Mouse (Mus musculus) limb, embryonic 11.5 days (tissue): Measurements from ENCODE around the gene Nrcam. TPM values are rescaled to one million over a fixed set of nuclear protein-coding genes. Genes with fewer than 3 reads are reported as not detected.

Source experiments
- ATAC-seq: fragments of 200-750 bp; cut with Nextera tagmentation; 2 replicates; pipeline ENCODE4 v1.8.0; 2017; ENCODE audit warnings: low read depth; ENCODE audit not compliant: insufficient number of reproducible peaks, low FRiP score, low TSS enrichment
- DNase-seq: peaks from one replicate; pipeline ENCODE4 v3.0.0-alpha.2; 2015; ENCODE audit warnings: low spot score
- H3K27ac ChIP-seq: fragments of 300-500 bp; sonication (generic); replicated peaks from 2 replicates; pipeline ENCODE4 v1.5.1; 2014; ENCODE audit warnings: low read depth, mild to moderate bottlenecking, low read length
- H3K27me3 ChIP-seq: fragments of 300-500 bp; sonication (generic); 2 replicates; pipeline ENCODE4 v1.6.1; 2014; ENCODE audit warnings: mild to moderate bottlenecking, low read length, mixed read lengths; ENCODE audit not compliant: control insufficient read depth, insufficient read depth
- H3K36me3 ChIP-seq: fragments of 300-500 bp; sonication (generic); 2 replicates; pipeline ENCODE4 v1.6.1; 2014; ENCODE audit warnings: mild to moderate bottlenecking, low read length, moderate library complexity, mixed read lengths; ENCODE audit not compliant: control insufficient read depth, insufficient read depth
- H3K4me1 ChIP-seq: fragments of 300-500 bp; sonication (generic); 2 replicates; pipeline ENCODE4 v1.6.1; 2014; ENCODE audit warnings: low read length, mixed read lengths; ENCODE audit not compliant: control insufficient read depth, insufficient read depth
- H3K4me2 ChIP-seq: fragments of 300-500 bp; sonication (generic); 2 replicates; pipeline ENCODE4 v1.6.1; 2014; ENCODE audit warnings: low read depth, mild to moderate bottlenecking, moderate library complexity; ENCODE audit not compliant: severe bottlenecking
- H3K4me3 ChIP-seq: fragments of 300-500 bp; sonication (generic); 2 replicates; pipeline ENCODE4 v1.5.1; 2014; ENCODE audit warnings: low read depth, low read length
- H3K9ac ChIP-seq: fragments of 300-500 bp; sonication (generic); 2 replicates; pipeline ENCODE4 v1.6.1; 2014; ENCODE audit warnings: mild to moderate bottlenecking, low read length
- H3K9me3 ChIP-seq: fragments of 300-500 bp; sonication (generic); 2 replicates; pipeline ENCODE4 v1.6.1; 2016; ENCODE audit warnings: low read length; ENCODE audit not compliant: control insufficient read depth
- WGBS: fragments of 180-500 bp; shearing (Covaris S2); extraction: QIAGEN DNeasy Blood & Tissue Kit; methylation state at CpG from one replicate; pipeline ENCODE4 v1.1.7; 2014; 5-methylcytosine and 5-hydroxymethylcytosine counted together
- polyA plus RNA-seq: library from polyadenylated mRNA; unstranded; fragments of >200 nt; fragmentation: Nextera tagmentation; extraction: Ambion mirVana; gene quantifications from 2 replicates; pipeline ENCODE4 v1.2.1, GENCODE M21; 2014

The Nrcam gene
- polyA plus RNA-seq, 1 experiment from 2014 or later: 1.6 TPM

DNA sequence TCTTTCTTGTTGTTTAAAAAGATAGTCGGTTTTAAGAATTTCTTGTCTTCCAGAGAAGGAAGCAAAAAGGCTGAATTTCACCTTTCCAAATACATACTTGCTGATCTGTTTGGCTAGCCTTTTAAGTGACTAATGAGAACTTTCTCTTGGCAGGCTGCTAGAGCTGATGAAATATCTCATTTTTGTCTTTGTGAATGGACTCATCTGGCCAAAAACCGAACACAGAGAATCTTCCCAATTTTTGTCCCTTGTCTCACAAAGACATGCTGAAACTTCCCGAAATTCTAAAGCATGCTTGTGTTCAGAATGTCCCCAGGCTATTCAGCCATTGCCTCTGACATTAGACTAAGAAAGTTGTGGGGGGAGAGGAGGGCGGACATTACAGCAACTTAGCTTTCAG, 129.3 kb downstream of the Nrcam start:
- H3K36me3 ChIP-seq: no peaks in the 10 kb centered on the region
- H3K9me3 ChIP-seq: no peaks in the 10 kb centered on the region
- no peaks in the 10 kb centered on the region for H3K4me1 ChIP-seq
- no peak for ATAC-seq
- no peak overlapping the region for H3K4me3 ChIP-seq
- no peaks in the 10 kb centered on the region for H3K27me3 ChIP-seq
- 86% methylated on average over 4 of the region's 4 CpGs for WGBS
- H3K9ac ChIP-seq: no peak overlapping the region
- no peak for DNase-seq
- H3K4me2 ChIP-seq: no peak overlapping the region
- H3K27ac ChIP-seq: no peak overlapping the region

- no peaks in the 10 kb centered on the region for H3K36me3 ChIP-seq
- H3K27ac ChIP-seq: no peak overlapping the region
- ATAC-seq (no peak), DNase-seq (no peak)
- no peak overlapping the region for H3K9ac ChIP-seq
- H3K9me3 ChIP-seq: no peaks in the 10 kb centered on the region
- 71% methylated on average over 4 of the region's 4 CpGs for WGBS
- H3K4me3 ChIP-seq: no peak overlapping the region
- no peaks in the 10 kb centered on the region for H3K4me1 ChIP-seq
- no peaks in the 10 kb centered on the region for H3K27me3 ChIP-seq
- no peak overlapping the region for H3K4me2 ChIP-seq
Observed at GRCm38 (mm10) chr12:44462436-44462835, 133.8 kb downstream of the Nrcam start.

DNA sequence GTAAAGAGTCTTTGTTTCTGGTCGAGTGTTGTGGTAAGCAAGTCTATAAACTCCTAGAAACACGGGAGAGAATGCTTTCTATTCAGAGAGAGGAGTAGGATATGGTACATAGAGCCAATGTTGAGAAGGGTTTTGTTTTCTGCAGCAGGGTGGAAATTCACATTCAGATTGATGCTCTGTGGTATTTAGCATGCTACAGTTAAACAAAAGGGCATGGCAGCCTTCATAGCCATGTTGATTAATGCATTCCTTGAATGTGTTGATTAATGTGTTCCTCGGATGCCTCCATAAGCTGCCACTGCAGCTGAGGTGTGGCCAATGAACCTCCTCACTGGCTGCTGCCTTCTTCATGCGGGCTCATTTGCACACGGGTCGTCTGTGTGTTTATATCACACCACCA, 134.3 kb downstream of the Nrcam start:
- Histone ChIP-seq H3K4me2 (no peak overlapping the region), H3K9me3 (no peaks in the 10 kb centered on the region), H3K27ac (no peak overlapping the region), H3K4me3 (no peak overlapping the region), H3K4me1 (no peaks in the 10 kb centered on the region), H3K9ac (no peak overlapping the region), H3K36me3 (no peaks in the 10 kb centered on the region), H3K27me3 (no peaks in the 10 kb centered on the region)
- ATAC-seq: no peak
- no peak for DNase-seq
- whole genome bisulfite sequencing: 75% methylated on average over 6 of the region's 6 CpGs

DNA sequence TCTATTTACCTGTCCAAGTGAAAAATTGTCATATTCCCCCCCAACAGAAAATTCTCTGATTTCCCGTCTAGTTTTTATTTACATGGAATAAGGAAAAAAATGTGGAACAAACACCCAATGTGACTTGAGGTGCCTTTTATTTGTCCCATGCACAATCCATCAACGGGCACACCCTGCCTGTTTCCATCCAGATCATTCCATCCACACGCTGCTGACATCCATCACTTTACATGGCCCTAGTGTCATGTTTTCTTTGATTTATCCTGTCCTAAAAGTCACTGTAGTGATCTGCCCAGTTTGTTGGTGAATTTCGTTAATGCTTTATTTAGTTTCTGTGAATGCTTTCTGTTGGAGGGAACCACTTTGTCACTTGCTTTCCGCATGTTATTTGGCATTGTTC, 142.4 kb downstream of the Nrcam start:
- Histone ChIP-seq H3K4me1 (no peaks in the 10 kb centered on the region), H3K4me3 (no peak overlapping the region), H3K9ac (no peak overlapping the region), H3K4me2 (no peak overlapping the region), H3K27ac (no peak overlapping the region), H3K9me3 (no peaks in the 10 kb centered on the region), H3K27me3 (no peaks in the 10 kb centered on the region), H3K36me3 (no peaks in the 10 kb centered on the region)
- DNase-seq (no peak), ATAC-seq (no peak)
- 81% methylated on average over 5 of the region's 5 CpGs for WGBS

DNA sequence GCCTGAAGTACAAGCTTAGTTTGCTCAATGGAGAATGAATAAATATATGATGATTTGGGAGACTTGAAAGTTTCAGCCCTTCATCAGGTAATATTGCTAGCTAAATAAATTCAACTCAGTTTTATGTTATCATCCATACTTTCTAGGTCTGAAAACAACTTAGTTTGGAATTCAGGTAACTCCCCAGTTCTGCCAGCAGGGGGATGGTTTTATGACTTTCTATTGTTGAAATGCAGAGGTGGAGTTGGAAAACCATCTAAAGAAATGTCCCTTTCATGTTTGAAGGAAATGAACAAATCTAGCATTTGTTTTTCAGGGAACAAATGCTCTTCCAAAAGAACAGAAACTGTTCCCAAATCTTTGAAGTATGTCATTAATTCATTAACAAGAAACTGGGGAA, 146.7 kb downstream of the Nrcam start:
- no peak for DNase-seq

DNA sequence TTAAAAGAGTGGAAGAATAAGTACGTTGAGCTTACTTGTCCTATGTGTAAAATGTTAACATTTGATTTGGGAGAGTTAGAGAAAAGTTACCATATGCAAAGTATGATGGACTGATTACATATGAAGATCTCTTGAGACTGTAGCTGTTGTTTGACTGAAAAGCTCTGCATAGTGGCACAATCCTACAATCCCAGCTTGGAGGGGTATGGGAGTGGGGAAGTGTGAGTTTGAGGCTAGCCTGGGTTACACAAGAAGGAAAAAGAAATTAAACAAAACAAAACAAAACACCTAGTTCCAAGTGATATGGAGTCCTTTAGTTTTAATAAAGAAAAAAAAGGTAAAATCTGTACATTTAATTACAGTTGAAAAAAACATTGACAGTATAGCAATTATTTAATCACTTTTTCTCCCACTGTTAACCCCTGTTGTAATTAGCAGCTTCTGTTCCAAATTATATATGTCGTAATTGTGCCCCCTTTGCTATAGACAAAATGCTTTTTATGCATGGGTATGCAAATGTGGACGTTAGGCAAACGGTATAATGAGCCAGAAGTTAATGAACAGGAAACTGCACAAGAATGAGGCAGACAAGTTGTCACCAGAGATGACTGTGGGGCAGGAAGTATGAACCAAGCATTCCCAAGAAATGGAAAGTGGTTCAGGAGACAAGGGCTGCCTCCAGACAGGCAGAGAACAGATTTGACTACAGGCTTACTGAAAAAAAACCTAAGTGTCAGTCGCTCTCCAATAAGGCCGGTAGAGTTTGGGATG, 150.8 kb downstream of the Nrcam start:
- Histone ChIP-seq H3K9ac (no peak overlapping the region), H3K4me2 (no peak overlapping the region), H3K36me3 (no peaks in the 10 kb centered on the region), H3K9me3 (no peaks in the 10 kb centered on the region), H3K27me3 (no peaks in the 10 kb centered on the region), H3K27ac (no peak overlapping the region), H3K4me1 (no peaks in the 10 kb centered on the region), H3K4me3 (no peak overlapping the region)
- DNase-seq: no peak
- WGBS: 84% methylated on average over 6 of the region's 6 CpGs
- no peak for ATAC-seq

More for the DNA sequence above, 146.7 kb downstream of the Nrcam start:
- no peak overlapping the region for H3K9ac ChIP-seq
- no peak overlapping the region for H3K27ac ChIP-seq
- H3K4me3 ChIP-seq: no peak overlapping the region
- no peak overlapping the region for H3K4me2 ChIP-seq
- H3K27me3 ChIP-seq: no peaks in the 10 kb centered on the region
- ATAC-seq: no peak
- H3K9me3 ChIP-seq: no peaks in the 10 kb centered on the region
- no peaks in the 10 kb centered on the region for H3K4me1 ChIP-seq
- no peaks in the 10 kb centered on the region for H3K36me3 ChIP-seq

GRCm38 (mm10) chr12:44480031-44480419, 151.3 kb downstream of the Nrcam start:
- H3K4me1 ChIP-seq: no peaks in the 10 kb centered on the region
- H3K9me3 ChIP-seq: no peaks in the 10 kb centered on the region
- no peaks in the 10 kb centered on the region for H3K27me3 ChIP-seq
- no peak overlapping the region for H3K4me2 ChIP-seq
- H3K9ac ChIP-seq: no peak overlapping the region
- no peaks in the 10 kb centered on the region for H3K36me3 ChIP-seq
- DNase-seq: no peak
- H3K27ac ChIP-seq: no peak overlapping the region
- WGBS: 84% methylated on average over 2 of the region's 2 CpGs
- ATAC-seq: no peak
- no peak overlapping the region for H3K4me3 ChIP-seq

GRCm38 (mm10) chr12:44481415-44481814, 152.7 kb downstream of the Nrcam start:
- Histone ChIP-seq H3K27ac (no peak overlapping the region), H3K36me3 (no peaks in the 10 kb centered on the region), H3K9ac (no peak overlapping the region), H3K4me1 (no peaks in the 10 kb centered on the region), H3K27me3 (no peaks in the 10 kb centered on the region), H3K9me3 (no peaks in the 10 kb centered on the region), H3K4me3 (no peak overlapping the region), H3K4me2 (no peak overlapping the region)
- 35% methylated on average over 3 of the region's 3 CpGs for WGBS
- no peak for DNase-seq
- ATAC-seq: no peak
